Mouse (Mus musculus) liver, adult 2 months (tissue): ENCODE data around the gene Ndufb6. TPM values are rescaled to one million over a fixed set of nuclear protein-coding genes. Genes with fewer than 3 reads are reported as not detected.

Experiments
- DNase-seq: peaks from one replicate; pipeline ENCODE4 v3.0.0-alpha.2; 2011; ENCODE audit warnings: low read depth, low spot score; ENCODE audit errors: extremely low read depth
- H3K27ac ChIP-seq: fragments of 200-500 bp; replicated peaks from 2 replicates; pipeline ENCODE4 v1.5.1; 2012; ENCODE audit warnings: low read depth, mild to moderate bottlenecking, control low read depth, inconsistent platforms, low read length; ENCODE audit not compliant: insufficient read depth
- H3K27me3 ChIP-seq: fragments of 200-500 bp; 2 replicates; pipeline ENCODE4 v1.6.1; 2012; ENCODE audit warnings: mild to moderate bottlenecking, moderate library complexity, low read length, inconsistent platforms; ENCODE audit not compliant: control insufficient read depth, insufficient read depth
- H3K36me3 ChIP-seq: fragments of 200-500 bp; 2 replicates; pipeline ENCODE4 v1.6.1; 2012; ENCODE audit warnings: low read length, inconsistent platforms; ENCODE audit not compliant: control insufficient read depth, insufficient read depth
- H3K4me1 ChIP-seq: fragments of 200-500 bp; 2 replicates; pipeline ENCODE4 v1.6.1; 2011; ENCODE audit warnings: low read length; ENCODE audit not compliant: control insufficient read depth, insufficient read depth
- H3K4me3 ChIP-seq: fragments of 200-500 bp; 2 replicates; pipeline ENCODE4 v1.5.1; 2011; ENCODE audit warnings: low read depth, mild to moderate bottlenecking, control low read depth, low read length, moderate library complexity; ENCODE audit not compliant: insufficient read depth
- H3K79me2 ChIP-seq: fragments of 200-500 bp; 2 replicates; pipeline ENCODE4 v1.6.1; 2012; ENCODE audit warnings: inconsistent platforms, mild to moderate bottlenecking, low read length, moderate library complexity; ENCODE audit not compliant: control insufficient read depth, insufficient read depth
- H3K9ac ChIP-seq: fragments of 200-500 bp; 2 replicates; pipeline ENCODE4 v1.6.1; 2012; ENCODE audit warnings: low read depth, mild to moderate bottlenecking, control low read depth, inconsistent platforms, low read length
- CTCF ChIP-seq: fragments of 200-500 bp; IDR thresholded peaks from 2 replicates; pipeline ENCODE4 v1.5.1; 2011; ENCODE audit warnings: low read depth, low read length, control low read depth
- POLR2A ChIP-seq: fragments of 200-500 bp; IDR thresholded peaks from 2 replicates; pipeline ENCODE4 v1.6.1; 2011; ENCODE audit warnings: low read length, control low read depth; ENCODE audit not compliant: insufficient read depth; ENCODE audit errors: extremely low read depth
- WGBS: fragments of 180-500 bp; shearing (Covaris S2); methylation state at CpG from one replicate; pipeline ENCODE4 v1.1.7; 2018; 5-methylcytosine and 5-hydroxymethylcytosine counted together
- polyA plus RNA-seq: library from polyadenylated mRNA; depleted of rRNA; stranded (reverse); fragments of >200 nt; gene quantifications from 2 replicates; pipeline ENCODE4 v1.2.3, GENCODE M21; 2012
- total RNA-seq: library from RNA; depleted of rRNA; stranded (reverse); fragments of >200 nt; gene quantifications from 2 replicates; pipeline ENCODE4 v1.2.3, GENCODE M21; 2014

Gene Ndufb6
- total and polyA plus RNA-seq, 2 experiments: 135 to 154 TPM

DNA sequence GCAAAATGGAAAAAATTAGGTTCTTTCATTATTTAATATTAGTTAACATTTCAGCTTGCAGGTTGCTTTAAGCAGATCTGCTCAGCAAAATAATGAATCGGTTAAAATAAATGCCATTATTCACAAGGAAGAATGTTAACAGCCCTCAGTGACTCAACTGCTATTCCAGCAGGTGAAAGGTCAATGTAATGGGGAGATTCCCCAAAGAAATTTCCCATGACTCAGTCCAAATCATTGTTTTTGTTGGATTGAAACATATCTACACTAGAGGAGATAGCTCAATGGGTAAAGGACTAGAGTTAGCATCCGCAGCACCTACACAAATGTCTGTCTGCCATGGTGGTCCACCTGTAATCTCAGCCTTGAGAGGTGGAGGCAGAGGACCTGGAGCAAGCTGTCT is 9.8 kb upstream of the Ndufb6 start:
- H3K36me3 ChIP-seq: no peaks in the 10 kb centered on the region
- no peak for DNase-seq
- no peak overlapping the region for H3K9ac ChIP-seq
- H3K27ac ChIP-seq: no peak overlapping the region
- no peaks in the 10 kb centered on the region for H3K4me1 ChIP-seq
- H3K27me3 ChIP-seq: no peaks in the 10 kb centered on the region
- no peak overlapping the region for H3K4me3 ChIP-seq
- TF ChIP-seq POLR2A: no peak
- WGBS: 89% methylated on average over 2 of the region's 2 CpGs
- H3K79me2 ChIP-seq: no peaks in the 10 kb centered on the region

DNA sequence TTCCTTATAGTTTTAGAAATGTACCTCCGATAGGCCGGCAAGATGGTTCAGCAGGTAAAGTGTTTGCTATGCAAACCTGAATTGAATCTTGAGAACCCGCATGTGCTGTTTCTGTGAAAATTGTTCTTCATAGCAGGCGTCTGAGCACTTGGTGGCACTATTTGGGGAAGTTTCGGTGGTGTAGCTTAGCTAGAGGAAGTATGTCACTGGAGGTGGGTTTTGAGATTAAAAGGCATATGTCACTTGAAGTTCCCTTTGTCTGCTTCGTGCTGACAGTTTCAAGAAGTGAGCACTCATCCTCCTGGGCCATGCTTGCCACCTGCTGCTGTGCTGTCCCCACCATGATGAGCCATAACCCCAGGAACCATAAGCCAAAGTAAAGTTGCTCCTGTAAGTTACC is 8.2 kb upstream of the Ndufb6 start:
- no peaks in the 10 kb centered on the region for H3K79me2 ChIP-seq
- TF ChIP-seq POLR2A: no peak
- no peak for TF ChIP-seq CTCF
- H3K4me3 ChIP-seq: no peak overlapping the region
- 77% methylated on average over 6 of the region's 6 CpGs for WGBS
- H3K27me3 ChIP-seq: no peaks in the 10 kb centered on the region
- no peaks in the 10 kb centered on the region for H3K36me3 ChIP-seq
- no peak overlapping the region for H3K9ac ChIP-seq
- DNase-seq: no peak
- H3K4me1 ChIP-seq: no peaks in the 10 kb centered on the region
- H3K27ac ChIP-seq: no peak overlapping the region

DNA sequence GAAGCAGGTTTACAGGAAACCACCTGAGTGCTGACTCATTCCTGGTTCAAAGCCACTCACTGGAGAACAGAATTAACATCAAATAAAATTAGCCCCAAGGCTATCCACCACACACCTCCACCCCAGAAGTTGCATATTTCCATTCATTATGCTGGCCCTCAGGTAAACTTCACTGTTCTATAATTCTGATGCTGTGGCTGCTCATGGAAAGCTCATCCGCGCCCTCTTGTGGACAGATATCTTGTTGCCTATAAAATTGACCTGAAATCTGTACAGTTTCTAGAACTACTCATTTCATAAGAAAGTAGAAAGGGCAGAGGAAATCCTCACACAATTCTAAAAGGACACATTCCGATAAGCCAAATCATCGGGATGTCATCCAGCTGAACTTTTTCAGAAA is 6.4 kb upstream of the Ndufb6 start:
- Histone ChIP-seq H3K9ac (no peak overlapping the region), H3K79me2 (no peaks in the 10 kb centered on the region), H3K36me3 (no peaks in the 10 kb centered on the region), H3K4me3 (no peak overlapping the region), H3K27ac (no peak overlapping the region), H3K4me1 (no peaks in the 10 kb centered on the region), H3K27me3 (no peaks in the 10 kb centered on the region)
- WGBS: 10% methylated on average over 4 of the region's 4 CpGs
- TF ChIP-seq CTCF: peak; percentile 67
- TF ChIP-seq POLR2A: no peak
- peak; percentile 53 for DNase-seq

DNA sequence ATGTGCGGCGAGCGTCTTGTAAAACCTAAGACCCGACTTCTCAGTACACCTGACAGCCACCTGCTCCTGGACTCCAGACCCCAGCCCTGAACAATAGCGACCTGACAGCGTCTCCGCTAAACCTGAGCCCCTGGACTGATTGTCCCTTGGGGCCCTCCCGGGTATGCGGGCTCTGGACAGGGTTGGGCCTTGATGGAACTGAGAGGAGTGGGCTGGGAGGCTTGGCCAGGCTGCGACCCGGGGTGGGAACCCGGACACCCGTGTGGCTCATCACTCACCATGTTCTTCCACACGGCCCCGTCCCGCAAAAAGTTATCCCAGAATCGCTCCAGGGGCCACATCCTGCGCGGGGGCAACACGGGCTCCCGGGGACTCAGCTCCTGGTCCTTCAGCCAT is 343 bp downstream of the Ndufb6 start:
- peaks cover 19% of the 10 kb centered on the region for H3K79me2 ChIP-seq
- TF ChIP-seq CTCF: no peak
- TF ChIP-seq POLR2A: no peak
- H3K9ac ChIP-seq: peak overlapping the region; percentile 91
- no peaks in the 10 kb centered on the region for H3K27me3 ChIP-seq
- peak overlapping the region; percentile 96 for H3K4me3 ChIP-seq
- peak; percentile 15 for DNase-seq
- under 1% methylated on average over 21 of the region's 21 CpGs for WGBS
- H3K4me1 ChIP-seq: no peaks in the 10 kb centered on the region
- H3K27ac ChIP-seq: peak overlapping the region; percentile 72
- H3K36me3 ChIP-seq: peaks cover 16% of the 10 kb centered on the region

DNA sequence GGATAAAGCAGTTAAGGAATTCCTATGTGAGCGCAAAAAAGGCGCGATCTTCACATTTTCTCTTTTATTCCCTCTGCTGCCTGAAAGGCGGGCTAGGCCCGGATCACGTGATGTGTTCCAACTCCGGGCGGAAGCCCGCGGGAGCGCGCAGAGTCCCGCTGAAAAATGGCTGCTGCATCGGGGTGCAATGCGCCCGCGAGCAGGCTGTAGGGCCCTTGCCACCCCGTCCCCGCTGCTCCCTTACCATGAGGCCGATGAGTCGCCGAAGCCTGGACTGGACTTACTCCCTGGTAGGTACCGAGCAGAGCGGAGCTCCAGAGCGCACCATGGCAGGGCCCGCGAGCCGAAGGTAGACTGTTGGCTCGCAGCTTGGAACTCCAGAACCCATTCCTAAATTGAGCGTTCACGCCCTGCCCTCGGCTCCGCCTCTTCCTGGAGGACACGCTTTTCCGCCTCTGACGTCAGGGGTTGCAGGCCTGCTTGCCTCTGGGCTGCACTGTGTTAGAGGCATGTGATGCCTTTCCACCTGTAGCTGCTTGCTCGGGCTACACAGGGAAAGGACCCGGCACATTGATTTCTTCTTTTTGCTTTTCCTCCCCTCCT is 9.7 kb downstream of the Ndufb6 start, which contains the start of the genes Smim27 and Topors:
Gene Smim27 (plus strand): TSS at position 150 of the 603 bp plus-strand sequence.
Gene Topors (minus strand): TSS at position 421 of the 603 bp plus-strand sequence.
- no peaks in the 10 kb centered on the region for H3K27me3 ChIP-seq
- WGBS: under 1% methylated on average over 38 of the region's 38 CpGs
- H3K36me3 ChIP-seq: peaks cover 7% of the 10 kb centered on the region; the same call in 1 of the 2 replicates
- TF ChIP-seq CTCF: no peak
- peak; percentile 97 for TF ChIP-seq POLR2A
- peak within 1 kb of the TSS; percentile 96 for H3K9ac ChIP-seq
- peaks cover 20% of the 10 kb centered on the region; the same call in 1 of the 2 replicates for H3K79me2 ChIP-seq
- peak; percentile 96 for DNase-seq
- peak within 1 kb of the TSS; percentile 94 for H3K27ac ChIP-seq
- H3K4me3 ChIP-seq: peak within 1 kb of the TSS; percentile 92
- peaks cover 6% of the 10 kb centered on the region for H3K4me1 ChIP-seq

DNA sequence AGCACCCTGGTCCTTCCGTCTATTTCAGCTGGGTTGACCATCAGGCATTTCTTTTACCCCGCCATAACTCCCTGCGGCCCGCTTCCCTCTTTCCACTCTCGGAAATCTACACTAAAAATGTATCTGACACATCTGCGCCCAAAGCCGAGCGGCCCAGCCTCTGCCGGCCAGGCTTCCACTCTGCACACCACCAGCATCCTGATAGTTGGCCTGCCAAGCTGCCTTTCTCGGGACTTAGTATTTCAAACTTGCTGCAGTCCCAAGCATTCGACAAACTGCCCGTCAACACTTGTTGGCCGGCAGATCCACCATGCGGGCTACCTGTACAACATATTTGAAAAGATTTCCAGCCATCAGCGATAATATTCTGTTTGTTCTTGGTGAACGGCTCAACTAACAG is 10.4 kb downstream of the Ndufb6 start:
- DNase-seq: no peak
- WGBS: under 1% methylated on average over 16 of the region's 16 CpGs
- TF ChIP-seq CTCF (no peak), POLR2A (no peak)

More for the DNA sequence above, 10.4 kb downstream of the Ndufb6 start:
- peak overlapping the region; percentile 92 for H3K4me3 ChIP-seq
- peak overlapping the region; percentile 84 for H3K9ac ChIP-seq
- H3K4me1 ChIP-seq: peaks cover 6% of the 10 kb centered on the region
- H3K36me3 ChIP-seq: peaks cover 4% of the 10 kb centered on the region; the same call in 1 of the 2 replicates
- peak overlapping the region; percentile 94 for H3K27ac ChIP-seq
- no peaks in the 10 kb centered on the region for H3K27me3 ChIP-seq
- H3K79me2 ChIP-seq: peaks cover 20% of the 10 kb centered on the region; the same call in 1 of the 2 replicates
